20 mouse cellular contexts compared by ENCODE assay signal in the genomic region with DNA sequence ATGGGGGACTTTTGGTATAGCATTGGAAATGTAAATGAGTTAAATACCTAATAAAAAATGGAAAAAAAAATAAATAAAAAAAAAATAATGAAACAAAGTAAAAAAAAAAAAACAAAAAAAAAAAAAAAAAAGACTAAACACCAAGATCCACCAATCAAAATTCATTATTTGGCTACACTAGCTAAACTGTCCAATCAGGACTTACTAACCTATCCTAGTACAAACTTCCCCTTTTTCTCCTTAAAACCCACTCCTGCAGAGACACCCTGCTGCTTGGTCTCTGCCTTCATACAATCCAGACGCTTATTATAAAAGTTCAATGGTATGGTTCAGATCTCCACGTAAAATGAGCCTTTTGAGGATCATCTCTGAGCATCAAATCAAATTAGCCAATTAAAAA.
"Had no signal": no experiment of that assay in that cellular context is flagged by ENCODE, and none has a peak within 500 bp of the region (broad histone marks: within the 10 kb centered on the region; RNA-seq: fewer than 3 reads in every experiment).

No protein-coding gene starts in this region.

- ATAC-seq: hindbrain, postnatal 0 days; intestine, embryonic 16.5 days had no signal

- DNase-seq: gastrocnemius, postnatal 14 days; gastrocnemius, postnatal 36 days; heart, adult 2 months; heart, postnatal 14 days; heart, postnatal 36 days; liver; liver, embryonic 13.5 days had no signal

- H3K9me3 ChIP-seq: heart, embryonic 13.5 days; heart, embryonic 15.5 days; hindbrain, embryonic 13.5 days; hindbrain, embryonic 15.5 days; limb, embryonic 10.5 days; limb, embryonic 12.5 days; liver, embryonic 13.5 days; liver, embryonic 15.5 days had no signal

- H3K4me3 ChIP-seq: heart, adult 2 months; heart, embryonic 13.5 days; heart, embryonic 15.5 days; hindbrain, embryonic 13.5 days; hindbrain, embryonic 15.5 days; layer of hippocampus, adult 2 months; left cerebral cortex, adult 2 months; limb, embryonic 10.5 days; limb, embryonic 12.5 days; liver, embryonic 13.5 days; liver, embryonic 15.5 days had no signal

- H3K27me3 ChIP-seq: heart, embryonic 13.5 days; heart, embryonic 15.5 days; hindbrain, embryonic 13.5 days; hindbrain, embryonic 15.5 days; limb, embryonic 12.5 days; liver, embryonic 13.5 days; liver, embryonic 15.5 days had no signal

- H3K4me2 ChIP-seq: heart, embryonic 11.5 days; heart, embryonic 13.5 days; heart, embryonic 15.5 days; hindbrain, embryonic 13.5 days; hindbrain, embryonic 15.5 days; limb, embryonic 12.5 days; liver, embryonic 11.5 days; liver, embryonic 13.5 days; liver, embryonic 15.5 days had no signal

- H3K9ac ChIP-seq: heart, embryonic 13.5 days; heart, embryonic 15.5 days; hindbrain, embryonic 13.5 days; hindbrain, embryonic 15.5 days; limb, embryonic 12.5 days; liver, embryonic 13.5 days; liver, embryonic 15.5 days had no signal

- H3K4me1 ChIP-seq: liver, embryonic 13.5 days; liver, embryonic 15.5 days had no signal

- H3K27ac ChIP-seq: heart, adult 2 months; heart, embryonic 13.5 days; heart, embryonic 15.5 days; hindbrain, embryonic 13.5 days; hindbrain, embryonic 15.5 days; hindbrain, postnatal 0 days; layer of hippocampus, adult 2 months; left cerebral cortex, adult 2 months; limb, embryonic 10.5 days; limb, embryonic 12.5 days; liver, embryonic 13.5 days; liver, embryonic 15.5 days had no signal

- H3K36me3 ChIP-seq: heart, embryonic 13.5 days; heart, embryonic 15.5 days; hindbrain, embryonic 13.5 days; hindbrain, embryonic 15.5 days; limb, embryonic 10.5 days; limb, embryonic 12.5 days; liver, embryonic 13.5 days; liver, embryonic 15.5 days had no signal
